Mouse (Mus musculus): ENCODE measurements around the gene Hk3. TPM values are rescaled to one million over a fixed set of nuclear protein-coding genes. Genes with fewer than 3 reads are reported as not detected.

Gene Hk3
- total RNA-seq, 2 experiments from 2014 or later: 0.23 to 0.25 TPM

DNA sequence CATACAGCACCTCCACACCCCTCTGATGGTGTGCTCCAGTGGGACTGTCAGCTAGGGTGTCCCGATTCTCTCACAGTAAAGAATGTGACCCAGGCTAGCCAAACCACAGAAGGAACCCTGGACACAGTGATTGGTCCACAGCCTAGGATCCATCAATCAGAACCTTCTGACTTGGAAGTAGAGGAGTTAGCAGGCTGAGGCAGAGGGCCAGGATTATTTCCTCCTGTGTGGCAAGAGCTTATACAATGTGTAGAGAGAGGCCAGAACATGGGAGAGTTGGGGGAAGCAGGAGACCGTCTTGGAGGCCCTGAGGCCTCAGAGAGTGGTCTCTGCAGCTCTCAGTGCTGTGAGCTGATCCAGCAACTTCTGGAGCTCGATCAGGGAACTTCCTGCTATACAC is 60.7 kb downstream of the Hk3 start:
- intact Hi-C loops (cut with DNase I): no loop called here
- H3K27ac ChIP-seq: no peak overlapping the region
- no peak overlapping the region for H3K4me3 ChIP-seq
- no peak for TF ChIP-seq CTCF (IDR thresholded peaks at IDR 0.05)
- DNase-seq: no peak

DNA sequence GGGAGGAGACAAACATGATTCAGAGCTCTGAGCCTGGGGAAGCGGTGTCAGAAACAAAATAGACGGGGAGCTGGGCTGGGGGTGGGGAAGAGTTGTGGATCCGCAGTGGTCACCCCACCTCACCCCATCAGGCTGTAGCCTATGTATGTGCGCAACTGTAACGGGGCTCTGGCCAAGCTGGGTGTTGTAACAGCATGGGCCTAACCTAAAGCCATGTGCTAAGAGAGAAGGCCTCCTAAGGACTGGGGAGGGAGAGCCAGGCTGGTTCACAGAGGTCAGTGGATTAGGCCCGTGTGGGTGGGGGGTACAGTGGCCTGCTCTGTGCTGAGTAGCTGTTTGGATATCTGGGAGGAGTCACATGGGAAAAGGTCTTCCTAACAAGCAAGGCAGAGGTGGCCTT is 61.3 kb downstream of the Hk3 start:
- intact Hi-C loops (cut with DNase I): no loop called here
- TF ChIP-seq CTCF (IDR thresholded peaks at IDR 0.05): no peak
- Histone ChIP-seq H3K27ac (no peak overlapping the region), H3K4me3 (no peak overlapping the region)
- no peak for DNase-seq

DNA sequence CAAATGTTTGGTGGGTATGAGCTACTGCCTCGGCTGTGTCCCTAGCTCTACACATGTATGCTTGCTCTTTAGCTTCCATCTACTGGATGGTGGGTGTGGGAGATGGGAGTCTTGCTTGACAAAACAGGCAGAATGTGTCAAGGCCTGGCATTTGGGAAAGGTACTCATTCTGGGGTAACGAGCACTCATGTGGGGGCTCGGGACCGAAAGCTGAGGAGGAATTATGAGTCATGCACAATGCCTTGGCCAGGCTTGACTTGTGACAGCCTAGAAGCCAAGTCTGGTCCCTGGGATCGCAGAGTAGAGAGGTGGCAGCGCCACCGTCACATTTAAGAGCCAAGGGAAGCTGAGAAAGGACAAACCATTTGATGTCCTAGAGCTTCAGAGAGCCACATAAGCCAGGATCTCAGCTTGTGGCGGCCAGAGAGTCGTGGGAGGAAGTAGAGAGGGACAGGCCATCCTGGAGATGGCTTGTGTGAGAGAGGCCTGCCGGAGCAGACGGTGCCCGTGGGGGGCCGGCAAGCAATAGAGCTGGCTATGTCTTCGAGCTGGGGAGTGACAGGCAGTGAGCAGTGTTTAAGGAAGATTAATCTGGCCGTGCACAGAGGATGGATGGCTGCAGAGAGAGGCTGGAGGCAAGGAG is 62.0 kb downstream of the Hk3 start:
- DNase-seq: no peak
- no peak overlapping the region for H3K27ac ChIP-seq
- TF ChIP-seq CTCF (IDR thresholded peaks at IDR 0.05): no peak
- H3K4me3 ChIP-seq: no peak overlapping the region
- intact Hi-C loops (cut with DNase I): no loop called here

DNA sequence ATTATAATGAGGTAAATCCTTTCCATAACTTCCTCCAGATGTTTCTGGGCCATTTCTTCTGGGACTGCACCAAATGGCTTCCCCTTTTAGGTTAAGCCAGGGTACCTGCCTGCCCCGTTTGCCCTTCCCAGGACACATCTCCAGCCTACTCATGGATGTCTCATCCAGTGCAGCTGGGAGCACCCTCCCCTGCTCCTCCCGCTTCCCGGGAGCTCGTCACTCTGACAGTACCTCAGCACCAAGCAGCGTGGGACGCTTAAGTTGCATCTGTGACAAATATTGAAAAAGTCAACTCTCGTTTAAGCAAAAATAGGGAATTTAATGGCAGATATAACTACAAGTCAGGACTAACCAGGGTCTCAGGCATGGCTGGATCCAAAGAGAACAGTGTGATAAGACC is 63.9 kb downstream of the Hk3 start:
- DNase-seq: no peak
- Histone ChIP-seq H3K27ac (no peak overlapping the region), H3K4me3 (no peak overlapping the region)
- intact Hi-C loops (cut with DNase I): no loop called here
- TF ChIP-seq CTCF (IDR thresholded peaks at IDR 0.05): no peak

Other genes with a start within 250 kb of the Hk3 start
- gene Eif4e1b, start 237.4 kb downstream of the Hk3 start, total RNA-seq (2021): not detected
- 10 to 100 TPM; 15.3 to 25.3 TPM for gene Tspan17, start 232.0 kb downstream of the Hk3 start, total RNA-seq (2021)
- gene Unc5a, start 72.0 kb downstream of the Hk3 start, total RNA-seq (2021): 1 to 10 TPM; 7.5 to 7.9 TPM
- 10 to 100 TPM; 12.9 to 13.4 TPM for gene Uimc1, start 78.9 kb upstream of the Hk3 start, total RNA-seq (2021)
- 10 to 100 TPM; 12.1 to 14.2 TPM for gene Zfp346, start 83.9 kb upstream of the Hk3 start, total RNA-seq (2021)
- gene Gm17617, start 112.2 kb upstream of the Hk3 start, total RNA-seq (2021): not detected
- gene Fgfr4, start 131.3 kb upstream of the Hk3 start, total RNA-seq (2021): 1 to 10 TPM; 2.1 to 2.3 TPM
- gene Nsd1, start 188.4 kb upstream of the Hk3 start, total RNA-seq (2021): 10 to 100 TPM; 49.5 to 56.7 TPM

All from gastrocnemius, adult 2 months (tissue).